Mouse (Mus musculus) R1 (cell line): Measurements from ENCODE around the gene Dlg2.

Experiments used
- DNase-seq: peaks from one replicate; pipeline ENCODE4 v3.0.0-alpha.2; 2018; ENCODE audit warnings: low read depth, low spot score

Gene Dlg2

DNA sequence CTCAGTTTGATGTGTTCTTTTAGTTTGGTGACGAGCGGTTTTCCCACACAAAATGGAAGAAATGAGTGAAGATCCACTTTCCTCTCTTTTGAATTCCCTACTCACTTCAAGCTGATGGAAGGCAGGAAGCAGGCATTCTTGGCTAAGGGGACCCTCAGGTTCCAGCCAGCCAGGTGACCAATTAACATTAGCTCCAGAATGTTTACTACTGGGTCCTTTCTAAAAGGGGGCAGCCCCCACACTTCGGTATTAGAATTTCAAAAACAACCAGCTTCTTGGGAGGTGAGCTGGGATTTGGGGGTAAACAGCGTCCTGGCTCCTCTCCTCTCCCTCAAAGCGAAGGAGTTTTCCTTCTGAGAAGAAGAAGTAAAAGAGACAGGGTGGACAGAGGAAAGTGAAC lies 1703.6 kb downstream of the Dlg2 start:
- DNase-seq, result no peak

DNA sequence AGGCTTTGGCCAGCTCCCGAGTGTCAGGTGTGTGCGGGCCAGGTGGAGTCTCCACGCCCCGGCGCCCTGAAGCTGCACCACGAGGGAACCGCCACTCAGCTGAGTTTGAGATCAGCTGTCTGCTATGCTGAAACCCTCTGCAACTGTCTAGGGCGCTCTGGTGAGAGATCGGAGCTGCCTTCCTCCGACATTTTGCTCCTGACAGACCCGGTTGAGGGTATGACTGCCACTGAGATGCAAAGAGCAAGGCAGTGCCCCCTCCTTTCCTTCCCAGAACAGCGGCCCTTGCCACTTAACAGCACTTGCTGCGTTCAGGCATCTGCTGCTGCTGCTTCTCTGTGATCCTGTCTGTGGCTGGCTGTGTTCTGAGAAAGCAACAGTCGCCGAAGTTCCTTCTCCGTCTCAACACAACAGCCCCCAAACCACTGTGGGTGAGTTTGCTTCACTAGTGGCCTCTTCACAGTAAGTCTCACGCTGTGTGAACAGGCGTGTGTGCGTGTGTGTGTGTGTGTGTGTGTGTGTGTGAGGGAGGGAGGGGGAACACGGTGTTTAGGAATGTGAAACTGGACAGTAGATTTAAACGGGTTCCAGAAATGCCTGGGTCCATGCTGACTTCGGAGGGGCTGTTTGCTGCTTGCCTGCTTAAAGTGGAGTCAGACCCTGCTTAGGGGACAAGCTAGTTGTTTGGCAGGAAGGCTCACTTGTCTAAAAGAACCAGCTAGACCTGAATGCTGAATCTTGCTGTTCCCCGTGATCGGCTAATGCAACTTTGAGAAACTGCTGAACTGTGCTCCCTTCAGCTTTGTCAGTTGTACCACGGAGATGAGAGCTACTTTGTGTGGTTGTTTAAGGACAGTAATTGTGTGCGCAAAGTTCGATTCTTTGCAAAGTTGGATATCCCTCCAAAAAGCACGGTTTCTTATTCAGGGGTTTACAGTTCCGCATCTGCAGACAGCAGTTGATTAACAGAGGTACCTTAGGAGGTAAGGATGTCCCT lies 1704.4 kb downstream of the Dlg2 start:
- peak; percentile 14 for DNase-seq

DNA sequence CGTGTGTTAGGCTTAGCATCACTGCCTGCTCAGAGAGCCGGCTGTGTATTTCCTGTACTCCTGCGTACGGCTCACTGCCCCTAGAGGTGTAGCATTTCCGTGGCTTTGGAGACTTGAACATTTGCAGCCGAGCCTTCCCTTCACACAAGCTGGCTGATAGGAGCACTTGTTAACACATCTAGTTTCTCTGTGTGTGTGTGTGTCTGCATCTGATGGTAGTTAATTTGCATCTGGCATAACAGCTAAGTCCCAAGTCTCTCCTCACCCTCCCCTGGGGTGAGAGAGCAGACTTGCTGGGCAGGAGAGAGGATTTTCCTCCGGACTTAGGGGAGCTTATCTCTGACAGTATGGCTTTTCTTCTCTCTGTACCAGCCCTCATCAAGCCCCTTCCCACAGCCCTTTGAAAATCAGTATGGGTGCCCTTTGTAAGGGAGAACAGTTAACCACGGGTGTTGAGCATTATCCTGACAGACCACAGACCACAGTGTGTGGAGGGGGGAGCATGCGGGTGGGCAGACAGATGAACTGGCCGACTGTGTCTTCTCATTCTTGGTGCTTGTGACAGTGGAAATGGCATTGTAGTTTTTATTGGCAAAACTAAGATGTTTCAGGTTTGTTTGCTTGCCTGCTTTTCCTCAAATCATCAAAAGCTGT lies 1705.6 kb downstream of the Dlg2 start:
- DNase-seq, result no peak

- DNase-seq, result no peak
Observed at GRCm38 (mm10) chr7:92184371-92185059, 1708.0 kb downstream of the Dlg2 start.

GRCm38 (mm10) chr7:92186341-92186740 lies 1709.9 kb downstream of the Dlg2 start:
- no peak for DNase-seq

DNA sequence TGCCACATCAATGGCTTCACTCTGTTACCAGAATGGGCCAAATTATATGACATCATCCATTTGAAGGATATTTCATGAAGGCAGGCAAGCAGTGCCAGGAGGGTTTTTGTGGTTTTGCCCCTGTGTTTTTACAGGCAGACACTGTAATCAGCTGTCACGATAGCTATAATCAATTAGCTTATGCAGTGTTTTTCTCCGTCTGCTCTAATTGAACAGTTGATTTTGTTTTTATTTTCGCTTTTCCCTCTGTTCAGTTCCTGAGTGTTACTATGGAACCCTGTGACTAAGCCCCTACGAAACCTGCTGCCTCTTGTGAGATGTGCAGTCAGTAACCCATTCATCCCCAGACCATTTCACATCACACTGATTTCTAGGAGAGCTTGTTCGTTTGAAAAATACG lies 1712.7 kb downstream of the Dlg2 start:
- no peak for DNase-seq

- no peak for DNase-seq
Observed at GRCm38 (mm10) chr7:92196004-92196403, 1719.5 kb downstream of the Dlg2 start.

- DNase-seq, result no peak
Observed at GRCm38 (mm10) chr7:92197621-92198020, 1721.1 kb downstream of the Dlg2 start.

GRCm38 (mm10) chr7:92199131-92199530 lies 1722.7 kb downstream of the Dlg2 start:
- DNase-seq, result no peak

GRCm38 (mm10) chr7:92210701-92211100 lies 1734.2 kb downstream of the Dlg2 start:
- no peak for DNase-seq

DNA sequence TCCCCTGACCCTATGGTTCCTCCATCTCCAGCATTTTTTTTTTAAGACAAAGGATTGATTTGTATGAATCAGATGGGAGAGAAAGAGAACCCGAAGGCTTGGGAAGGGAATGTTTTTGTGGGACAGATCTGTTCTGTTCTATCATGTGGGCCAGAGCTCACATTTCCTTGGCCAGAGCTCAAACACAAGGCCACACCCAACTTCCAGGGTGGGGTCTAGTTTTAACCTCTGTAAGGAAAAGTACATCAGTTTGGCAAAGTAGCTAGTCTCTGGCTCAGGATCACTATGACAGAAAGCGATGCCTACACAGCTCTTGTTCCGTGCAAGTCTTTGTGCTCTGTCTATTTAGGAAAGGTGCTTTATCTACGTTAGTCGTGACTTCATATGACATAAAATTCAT lies 1737.3 kb downstream of the Dlg2 start:
- DNase-seq, result no peak

DNA sequence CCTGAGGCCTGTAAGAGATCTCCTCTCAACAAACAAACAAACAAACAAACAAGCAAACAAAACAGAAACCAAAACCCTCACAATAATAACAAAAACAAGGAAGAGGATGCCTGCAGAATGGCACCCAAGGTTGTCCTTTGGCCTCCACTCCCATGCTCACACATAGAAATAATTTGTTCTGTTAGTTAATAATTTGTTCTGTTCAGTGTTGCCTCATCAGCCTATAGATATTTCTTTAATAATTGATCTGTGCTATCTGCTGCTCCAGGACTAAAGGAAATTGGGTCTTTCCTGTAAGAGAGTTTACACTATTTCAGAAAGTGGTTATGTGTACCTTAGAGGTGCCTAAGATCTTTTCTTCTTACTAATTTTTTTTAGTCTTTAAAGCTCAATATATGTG lies 1741.7 kb downstream of the Dlg2 start:
- no peak for DNase-seq

- DNase-seq, result no peak
Observed at GRCm38 (mm10) chr7:92220619-92221018, 1744.1 kb downstream of the Dlg2 start.

DNA sequence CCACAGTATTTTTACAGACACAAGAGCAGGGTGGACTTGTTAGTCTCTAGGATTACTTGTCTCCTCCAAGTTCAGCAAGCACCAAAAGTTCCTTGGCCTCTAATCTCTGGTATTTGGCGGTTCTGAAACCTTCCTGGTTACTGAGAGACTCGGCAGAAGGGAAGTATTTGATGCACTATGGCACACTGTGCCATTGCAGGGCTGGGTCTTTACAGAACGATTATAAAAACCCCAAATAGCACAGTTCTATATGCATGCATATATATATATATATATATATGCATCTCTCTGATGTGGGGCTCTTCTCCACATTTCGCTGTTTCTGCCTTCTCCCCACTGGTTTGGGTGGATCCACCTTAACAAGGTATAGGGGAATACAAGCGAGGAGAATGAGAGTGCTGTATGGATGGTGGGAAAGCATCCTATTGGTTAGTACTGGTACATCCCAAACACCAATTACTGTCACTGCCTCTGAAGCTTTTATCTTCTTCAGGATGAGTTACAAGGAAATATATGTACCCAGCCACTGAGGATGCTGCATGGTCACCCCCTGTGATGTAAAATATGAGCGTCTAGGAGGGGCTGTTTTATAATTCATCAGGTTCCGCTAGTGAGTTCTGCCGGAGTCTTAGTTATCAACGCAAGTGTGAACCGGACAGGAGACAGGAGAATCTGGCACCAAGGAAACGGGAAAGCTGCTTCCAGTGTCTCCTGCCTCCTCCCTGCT lies 1758.2 kb downstream of the Dlg2 start:
- DNase-seq, result no peak

DNA sequence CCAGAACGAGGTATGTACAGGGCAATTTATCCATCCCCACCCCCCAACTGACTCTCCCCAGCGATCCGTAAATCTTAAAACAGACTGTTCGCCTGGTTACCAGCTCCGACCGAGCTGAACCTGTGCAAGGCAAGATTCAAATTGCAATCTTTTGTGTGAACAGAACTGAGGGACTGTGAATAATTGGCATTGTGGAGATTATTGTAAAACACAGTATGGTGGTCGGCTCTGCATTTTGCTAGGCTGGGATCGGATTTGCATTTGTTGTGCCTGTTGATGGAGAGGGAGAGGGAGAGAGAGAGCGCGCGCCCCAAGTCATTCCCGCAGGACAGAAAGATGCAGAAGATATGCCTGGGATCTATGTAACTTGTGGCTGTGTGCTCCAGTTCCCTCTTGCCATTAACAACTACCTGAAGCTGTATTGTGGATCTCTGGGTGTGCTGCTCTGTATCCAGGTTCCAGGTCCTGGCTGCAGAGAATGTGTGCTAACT lies 1759.1 kb downstream of the Dlg2 start:
- no peak for DNase-seq

DNA sequence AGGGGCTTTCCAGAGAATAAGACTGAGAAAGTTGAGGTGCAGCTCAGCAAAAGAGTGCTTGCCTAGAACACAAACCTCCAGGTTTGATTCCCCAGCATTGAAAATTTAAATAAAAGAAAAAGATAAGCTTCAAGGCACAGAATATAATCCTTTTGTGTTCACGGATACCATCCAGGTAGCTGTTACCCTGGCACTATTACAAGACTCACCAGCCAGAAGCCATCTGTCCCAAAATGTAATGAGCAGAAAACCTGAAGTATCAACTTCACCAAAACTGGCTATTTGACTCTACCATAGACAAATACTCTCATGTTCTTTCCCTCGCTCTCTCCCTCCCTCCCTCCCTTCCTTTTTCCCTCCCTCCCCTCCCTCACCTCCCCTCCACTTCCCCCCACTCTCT lies 1764.4 kb downstream of the Dlg2 start:
- DNase-seq, result no peak

DNA sequence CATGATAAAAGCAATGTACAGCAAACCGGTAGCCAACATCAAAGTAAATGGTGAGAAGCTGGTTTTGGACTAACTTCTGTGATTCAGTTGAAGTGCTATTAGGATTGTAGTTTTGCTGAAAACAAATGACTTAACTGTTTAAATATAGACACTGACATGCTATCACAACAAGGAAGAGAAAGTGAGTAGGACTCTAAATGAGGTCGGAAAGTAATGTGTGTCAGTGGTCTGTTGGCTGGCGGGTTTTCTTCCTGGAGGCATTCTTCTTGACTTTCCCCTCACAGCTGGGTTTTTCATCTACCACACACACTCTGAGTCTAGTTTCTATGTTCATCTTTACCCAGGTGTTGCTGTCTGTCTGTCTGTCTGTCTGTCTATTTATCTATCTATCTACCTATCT lies 1771.1 kb downstream of the Dlg2 start:
- DNase-seq, result no peak

- DNase-seq, result no peak
Observed at GRCm38 (mm10) chr7:92248619-92249018, 1772.1 kb downstream of the Dlg2 start.

DNA sequence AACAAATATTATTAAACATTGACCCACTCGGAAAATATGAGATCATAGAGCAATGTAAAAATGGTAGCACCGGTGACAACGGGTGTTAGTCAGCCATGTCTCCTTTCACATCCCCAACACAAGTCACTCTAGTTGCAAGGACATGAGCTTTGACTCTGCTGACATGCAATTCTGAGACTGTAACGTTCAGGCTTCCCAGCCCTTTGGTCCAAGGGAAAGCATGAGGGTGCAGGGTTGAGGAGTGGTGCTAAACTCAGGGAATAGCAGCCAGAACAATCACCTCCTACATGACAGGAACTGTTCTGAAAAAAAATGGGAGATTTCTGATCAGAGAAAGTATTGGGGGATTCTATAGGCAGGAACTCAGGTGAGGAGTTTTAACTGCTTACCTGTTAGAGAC lies 1781.7 kb downstream of the Dlg2 start:
- DNase-seq, result no peak

DNA sequence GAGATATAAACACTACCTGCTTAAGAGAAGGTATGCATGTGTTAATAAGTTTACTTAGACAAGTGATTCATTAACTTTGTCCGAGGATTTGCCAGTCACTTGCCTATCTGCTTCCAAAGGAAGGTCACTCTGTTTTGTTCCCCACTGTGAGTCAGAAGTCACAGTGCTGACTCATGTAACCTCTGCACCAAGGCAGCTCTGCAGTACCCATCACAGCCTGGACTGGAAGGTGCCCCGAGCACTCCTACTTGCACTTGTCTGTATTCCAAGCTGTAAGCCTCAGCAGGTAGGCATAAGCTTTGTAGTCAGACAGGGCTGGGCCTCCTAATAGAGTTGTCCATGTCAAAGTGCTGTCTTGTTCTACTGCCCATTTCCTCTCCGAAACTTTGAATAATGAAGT lies 1782.2 kb downstream of the Dlg2 start:
- no peak for DNase-seq

DNA sequence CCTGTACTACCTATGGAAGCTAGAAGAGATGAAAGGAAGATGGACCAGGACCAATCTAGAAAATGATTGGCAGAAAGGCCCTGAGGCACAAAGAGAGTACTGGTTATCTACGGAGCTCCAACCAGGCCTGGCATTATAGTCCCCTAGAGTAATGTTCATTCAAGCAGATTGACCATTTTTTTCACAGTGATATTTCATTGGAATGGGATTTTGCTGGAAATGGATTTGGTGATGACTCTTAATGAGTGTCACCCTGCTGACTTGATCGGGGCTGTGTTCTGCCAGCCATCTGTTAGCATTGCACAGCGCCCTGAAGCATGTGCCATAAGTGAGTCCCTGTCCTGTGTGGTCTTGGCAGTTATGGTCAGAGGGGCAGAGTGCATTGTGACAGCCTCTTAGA lies 1787.9 kb downstream of the Dlg2 start:
- DNase-seq, result no peak

- DNase-seq, result no peak
Observed at GRCm38 (mm10) chr7:92264964-92265363, 1788.5 kb downstream of the Dlg2 start.
